ENCODE assay signal across 24 mouse cellular contexts in the genomic region with DNA sequence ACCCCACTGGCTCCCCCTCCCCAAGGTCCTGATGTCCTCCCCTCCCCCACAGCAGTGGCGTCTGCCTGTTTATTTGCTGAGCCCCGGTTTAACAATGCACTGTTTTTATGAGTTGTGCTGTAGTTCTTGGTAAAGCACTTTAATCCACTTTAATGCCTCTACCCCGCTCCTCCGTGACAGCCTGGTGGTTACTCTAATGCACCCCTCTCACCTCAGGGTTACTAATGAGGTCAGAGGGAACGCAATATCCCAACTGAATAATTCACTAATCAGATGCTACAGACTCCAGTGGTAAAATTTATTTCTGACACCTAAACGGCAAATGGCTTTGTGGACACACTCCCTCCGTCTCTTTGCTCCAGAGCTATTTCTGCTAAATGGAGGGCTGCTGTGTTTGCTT.
"Had no signal": no experiment of that assay in that cellular context is flagged by ENCODE, and none has a peak within 500 bp of the region (broad histone marks: within the 10 kb centered on the region; RNA-seq: fewer than 3 reads in every experiment).

No protein-coding gene starts in this region.

- H3K9ac ChIP-seq: heart, embryonic 12.5 days; hindbrain, embryonic 12.5 days; hindbrain, embryonic 14.5 days; intestine, embryonic 15.5 days; limb, embryonic 12.5 days had no signal

- H3K27ac ChIP-seq: gastrocnemius, adult 2 months; heart, embryonic 10.5 days; hindbrain, embryonic 10.5 days; hindbrain, embryonic 12.5 days; hindbrain, embryonic 14.5 days; intestine, embryonic 15.5 days; layer of hippocampus, adult 2 months; left cerebral cortex, adult 2 months; limb, embryonic 10.5 days; limb, embryonic 12.5 days had no signal

- H3K4me2 ChIP-seq: heart, embryonic 12.5 days; hindbrain, embryonic 12.5 days; hindbrain, embryonic 14.5 days; intestine, embryonic 15.5 days; limb, embryonic 12.5 days had no signal

- ATAC-seq: hindbrain, embryonic 16.5 days; inflammation-experienced regulatory T-cells, adult 6 months; intestine, embryonic 15.5 days; intestine, postnatal 0 days had no signal

- H3K9me3 ChIP-seq: heart, embryonic 10.5 days; heart, embryonic 12.5 days; hindbrain, embryonic 10.5 days; hindbrain, embryonic 12.5 days; intestine, embryonic 15.5 days; limb, embryonic 10.5 days; limb, embryonic 12.5 days had no signal

- H3K36me3 ChIP-seq: heart, embryonic 10.5 days; heart, embryonic 12.5 days; hindbrain, embryonic 10.5 days; hindbrain, embryonic 12.5 days; intestine, embryonic 15.5 days; limb, embryonic 10.5 days; limb, embryonic 12.5 days had no signal

- H3K4me3 ChIP-seq: gastrocnemius, adult 2 months; heart, embryonic 10.5 days; heart, embryonic 12.5 days; hindbrain, embryonic 10.5 days; hindbrain, embryonic 12.5 days; intestine, embryonic 15.5 days; layer of hippocampus, adult 2 months; left cerebral cortex, adult 2 months; limb, embryonic 10.5 days; limb, embryonic 12.5 days had no signal

- DNase-seq: gastrocnemius, adult 2 months; gastrocnemius, postnatal 10 days; gastrocnemius, postnatal 25 days; heart, adult 18-20 months; heart, postnatal 10 days; heart, postnatal 4 days; kidney, adult 18-20 months; kidney, adult 8-10 months; kidney, postnatal 10 days; kidney, postnatal 25 days; kidney, postnatal 4 days had no signal

- H3K4me1 ChIP-seq: heart, embryonic 10.5 days; heart, embryonic 12.5 days; intestine, embryonic 15.5 days had no signal
